Mouse (Mus musculus): ENCODE data around the gene Nphp3.

Gene Nphp3

DNA sequence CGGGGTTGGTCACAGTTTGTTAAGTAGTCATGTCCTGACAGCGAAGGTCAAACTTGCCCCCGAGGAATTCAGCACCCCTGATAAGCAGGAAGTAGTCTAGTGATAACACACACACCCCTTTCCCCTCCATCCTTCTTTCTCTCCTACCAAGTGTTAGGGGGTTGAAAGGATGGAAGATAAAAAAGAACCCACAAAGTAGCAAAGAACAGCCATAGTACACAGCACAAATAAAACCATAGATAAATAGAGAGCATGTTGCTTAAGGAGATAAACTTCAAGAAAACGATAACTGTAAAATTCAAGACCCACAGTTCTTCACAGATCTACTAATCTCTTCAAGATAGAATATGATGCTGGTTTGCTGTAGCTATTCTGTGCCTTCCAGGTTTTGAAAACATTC lies 67.9 kb downstream of the Nphp3 start:
- no peak for DNase-seq

DNA sequence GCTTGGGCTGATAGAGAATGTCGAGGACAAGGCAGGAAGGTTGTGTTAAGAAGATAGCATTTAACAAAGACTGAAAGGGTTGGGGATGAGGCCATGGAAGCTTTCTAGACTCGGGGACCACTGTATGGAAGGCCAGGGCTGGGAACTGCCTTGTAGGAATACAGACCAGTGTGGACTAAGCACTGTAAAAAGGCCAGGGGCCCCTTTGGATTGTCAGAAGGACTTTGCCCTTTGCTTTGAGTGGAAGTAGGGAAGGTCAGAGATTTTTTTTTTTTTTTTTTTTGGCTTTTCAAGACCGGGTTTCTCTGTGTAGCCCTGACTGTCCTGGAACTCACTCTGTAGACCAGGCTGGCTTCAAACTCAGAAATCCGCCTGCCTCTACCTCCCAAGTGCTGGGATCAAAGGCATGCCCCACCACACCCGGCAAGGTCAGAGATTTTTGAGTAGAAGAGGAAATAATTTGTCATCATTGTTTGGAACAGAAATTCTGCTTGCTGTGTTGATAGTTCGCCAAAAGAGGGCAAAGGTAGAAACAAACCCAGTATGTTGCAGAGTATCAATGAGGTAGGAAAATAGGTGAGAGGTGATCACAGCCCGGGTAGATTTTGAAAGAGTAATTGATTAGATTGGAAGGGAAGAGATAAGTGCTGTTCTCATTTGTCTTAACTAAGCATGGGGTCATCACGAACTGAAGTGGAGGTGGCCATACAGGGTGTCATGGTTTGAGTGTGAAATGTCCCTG lies 68.7 kb downstream of the Nphp3 start:
- DNase-seq: no peak

DNA sequence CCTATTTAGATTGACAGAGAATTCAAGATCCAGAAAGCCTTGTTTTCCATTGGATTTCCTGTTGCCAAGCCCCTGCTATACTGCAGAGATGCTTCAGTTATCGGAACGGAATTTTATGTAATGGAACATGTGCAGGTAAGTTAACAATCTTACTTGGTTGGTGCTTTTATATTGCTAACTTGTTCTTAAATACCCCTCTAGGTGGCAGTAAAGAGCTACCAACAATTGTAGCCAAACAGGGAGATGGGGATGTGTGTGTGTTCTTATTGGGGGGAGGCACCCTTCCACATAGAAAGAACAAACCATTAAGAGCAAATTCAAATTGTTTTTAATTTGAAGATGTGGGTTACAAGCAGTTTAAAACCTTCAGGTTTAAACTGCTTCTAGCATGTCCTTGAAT lies 73.5 kb downstream of the Nphp3 start:
- DNase-seq: no peak

DNA sequence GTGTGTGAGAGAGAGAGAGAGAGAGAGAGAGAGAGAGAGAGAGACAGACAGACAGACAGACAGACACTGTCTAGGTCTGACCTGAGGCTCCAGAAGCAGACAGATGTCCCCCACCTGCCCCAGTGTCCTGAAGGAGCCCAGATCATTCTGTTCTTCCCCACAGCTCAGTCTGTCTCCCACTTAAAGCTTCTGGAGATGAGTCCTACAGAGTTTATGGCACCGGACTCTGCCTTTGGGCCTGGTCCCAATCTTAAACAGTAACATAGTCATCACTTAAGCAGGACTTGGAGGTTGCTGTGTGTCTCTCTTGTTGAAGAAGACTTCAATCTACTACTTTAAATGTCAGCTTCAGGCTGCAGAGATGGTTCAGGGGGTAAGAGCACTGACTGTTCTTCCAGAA lies 76.4 kb downstream of the Nphp3 start:
- no peak for DNase-seq

DNA sequence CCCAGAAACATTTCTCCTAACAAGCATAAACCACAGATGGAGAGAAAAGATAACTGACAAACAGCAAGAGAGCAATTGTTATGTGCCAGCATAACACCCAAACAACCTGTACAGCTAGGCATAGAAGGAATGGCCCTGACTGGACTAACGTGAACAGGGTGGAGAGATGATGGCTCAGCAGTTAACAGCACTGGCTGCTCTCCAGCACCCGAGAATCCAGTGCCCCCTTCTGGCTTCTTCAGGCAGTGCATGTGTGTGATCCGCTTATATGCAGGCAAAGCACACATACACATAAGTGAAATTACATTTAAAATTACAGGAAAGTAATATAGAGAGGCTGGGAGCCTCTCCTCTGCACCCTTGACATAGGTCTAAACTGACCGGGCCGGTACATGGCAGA lies 77.0 kb downstream of the Nphp3 start:
- no peak for DNase-seq

DNA sequence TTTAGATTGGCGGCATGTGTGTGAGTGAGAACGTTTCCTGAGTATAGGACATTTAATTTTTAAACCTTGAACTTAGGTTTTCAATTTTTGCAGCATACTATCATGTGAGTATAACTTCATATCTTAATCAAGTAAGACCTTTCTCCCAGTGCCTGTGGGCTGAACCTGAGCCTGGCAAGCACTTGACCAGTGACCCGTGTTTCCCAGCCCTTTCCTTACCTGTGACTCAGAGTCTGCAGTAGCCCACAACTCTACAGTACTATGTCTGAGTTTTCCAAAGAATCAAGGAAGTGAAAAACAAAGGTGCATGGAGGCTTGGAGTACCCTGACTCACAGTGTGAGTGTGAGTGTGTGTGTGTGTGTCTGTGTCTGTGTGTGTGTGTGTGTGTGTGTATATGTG lies 77.7 kb downstream of the Nphp3 start:
- no peak for DNase-seq

DNA sequence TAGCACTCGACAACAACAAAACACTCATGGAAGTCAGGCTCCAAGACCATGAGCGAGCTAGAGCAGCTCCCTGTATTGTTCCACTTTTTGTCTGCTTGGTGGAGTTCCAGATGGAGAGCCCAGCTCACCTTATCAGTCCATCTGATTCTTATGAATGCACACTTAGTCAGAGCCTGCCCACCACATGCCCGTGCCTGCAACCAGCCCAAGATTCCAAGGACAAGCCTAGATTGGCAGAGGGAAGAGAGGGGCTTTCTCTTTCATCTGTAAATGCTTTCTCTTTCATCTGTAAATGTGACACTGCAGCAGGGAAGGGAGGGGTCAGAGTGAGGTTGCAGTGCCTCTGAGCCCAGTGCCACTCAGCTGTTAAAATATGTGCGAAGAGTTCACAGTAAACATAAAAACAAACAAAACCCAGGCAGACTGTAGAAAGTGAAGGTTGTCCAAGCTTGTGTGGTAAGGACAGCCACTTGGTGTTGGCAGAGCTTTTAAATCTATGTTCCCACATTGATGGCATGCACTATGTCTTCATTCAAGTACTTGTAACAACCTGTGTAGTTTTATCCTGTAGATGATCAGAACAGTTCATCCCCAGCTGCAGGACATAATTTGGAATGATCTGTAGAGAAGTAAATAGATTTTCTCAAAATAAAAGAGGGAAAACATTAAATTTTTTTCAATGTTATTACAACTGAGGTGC lies 83.5 kb downstream of the Nphp3 start:
- no peak for DNase-seq

DNA sequence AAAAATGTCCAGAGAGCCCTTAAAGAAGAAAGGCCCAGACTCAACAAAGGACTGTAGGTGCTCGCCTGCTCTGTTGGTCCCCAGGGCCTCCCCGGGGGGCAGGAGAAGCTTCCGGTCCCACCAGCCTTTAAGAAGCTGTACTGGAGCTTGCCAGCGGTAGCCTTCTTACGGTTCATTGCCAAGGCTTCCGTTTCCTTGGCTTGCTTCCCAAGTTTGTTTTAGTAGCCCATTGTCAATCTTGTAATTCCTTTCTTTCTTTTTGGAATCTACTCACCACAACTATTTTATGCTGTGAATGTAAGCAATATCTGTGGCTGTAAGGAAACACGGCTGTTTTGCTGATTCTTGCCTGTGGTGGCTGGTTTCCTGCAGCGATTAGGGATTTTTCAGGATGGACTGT lies 86.2 kb downstream of the Nphp3 start:
- DNase-seq: no peak

DNA sequence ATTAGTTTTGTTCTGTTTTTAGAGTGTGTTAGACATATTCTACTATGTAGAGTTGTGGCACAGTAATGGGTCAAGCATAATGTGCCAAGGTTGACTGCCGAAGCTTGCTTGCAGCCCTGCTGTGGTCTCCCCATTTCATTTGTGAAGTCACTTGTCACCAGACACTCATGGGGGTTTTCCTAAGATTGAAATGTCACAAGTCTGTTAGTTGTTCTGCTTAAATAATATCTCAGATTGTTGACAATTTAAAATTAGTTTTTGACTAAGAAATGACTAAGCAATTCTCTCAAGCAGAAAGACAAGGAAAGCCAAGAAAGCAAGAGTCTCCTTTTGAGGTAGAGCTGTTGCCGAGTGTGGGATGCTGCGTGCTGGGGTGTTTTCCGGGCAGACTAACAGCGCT lies 90.6 kb downstream of the Nphp3 start:
- no peak for DNase-seq
